Mouse (Mus musculus) thymus, postnatal 14 days (tissue): ENCODE results near the gene Nynrin.

Experiments
- DNase-seq: peaks from one replicate; pipeline ENCODE4 v3.0.0; 2021

Gene Nynrin

DNA sequence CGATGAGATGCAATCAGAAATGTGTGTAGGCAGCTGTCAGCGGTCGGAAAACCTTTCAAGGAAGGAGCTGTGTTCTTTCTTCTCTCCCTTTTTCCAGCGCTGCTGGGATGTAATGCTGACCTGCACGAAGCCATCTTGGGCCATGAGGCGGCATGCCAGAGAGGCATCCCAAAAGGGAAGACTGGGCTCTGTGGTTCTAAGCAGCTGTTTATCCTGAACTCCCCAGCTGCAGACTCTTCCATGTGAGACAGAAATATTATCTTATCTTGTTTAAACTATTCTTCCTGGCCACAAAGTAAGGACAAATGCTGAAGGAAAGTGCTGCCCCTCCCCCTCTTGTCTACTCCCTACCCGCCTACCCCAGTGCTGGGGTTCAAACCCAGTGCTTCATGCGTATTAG, 27.2 kb downstream of the Nynrin start:
- DNase-seq = no peak

- no peak for DNase-seq
Measured at GRCm38 (mm10) chr14:55882171-55882641, 28.4 kb downstream of the Nynrin start.

DNA sequence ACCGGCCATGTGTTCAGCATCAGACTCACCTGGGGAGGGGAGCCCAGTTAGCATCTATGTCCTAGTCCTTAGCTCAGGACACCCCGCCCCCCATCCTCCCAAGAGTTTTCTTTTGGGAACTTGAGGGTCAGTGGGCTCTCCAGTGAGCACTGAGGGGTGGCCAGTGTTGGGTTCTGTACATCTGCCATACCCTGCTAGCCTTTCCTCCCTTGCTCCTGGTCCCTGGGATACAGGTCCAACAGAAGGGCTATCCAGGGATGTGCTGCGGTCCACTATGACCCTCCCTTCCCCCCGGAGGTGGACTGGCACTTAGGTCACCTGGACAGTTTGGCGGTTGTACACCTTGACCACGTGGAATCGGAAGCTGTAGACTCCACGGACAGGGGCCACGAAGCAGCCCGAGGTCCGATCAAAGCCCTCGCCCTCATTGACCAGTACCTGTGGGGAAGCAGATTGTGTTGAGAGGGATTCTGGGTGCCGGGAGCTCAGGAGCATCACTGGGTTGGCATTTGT, 29.4 kb downstream of the Nynrin start:
- no peak for DNase-seq

GRCm38 (mm10) chr14:55883663-55884062, 29.9 kb downstream of the Nynrin start:
- no peak for DNase-seq

DNA sequence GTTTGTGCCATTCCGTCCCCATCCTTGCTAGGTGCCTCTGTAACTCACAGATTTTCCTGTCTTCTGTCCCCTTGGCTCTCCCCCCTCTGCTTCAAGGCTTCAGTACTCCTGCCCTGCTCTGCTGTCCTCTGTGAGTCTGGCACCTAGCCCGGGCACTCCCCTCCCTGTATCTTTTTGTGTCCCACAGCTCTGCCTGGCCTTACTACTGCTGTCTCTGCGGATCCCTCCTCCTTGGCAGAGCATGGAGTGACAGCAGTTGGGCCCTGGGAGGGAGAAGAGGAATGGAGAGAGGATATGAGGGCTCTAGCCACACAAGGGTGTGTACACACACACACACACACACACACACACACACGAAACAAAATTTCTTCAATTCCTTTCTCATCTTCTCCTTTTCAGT, 30.4 kb downstream of the Nynrin start, which contains the start of gene Cbln3:
Cbln3 (minus strand) TSS at position 227 of the 400 bp plus-strand sequence.
- no peak for DNase-seq

GRCm38 (mm10) chr14:55884713-55885113, 30.9 kb downstream of the Nynrin start, which contains the start of gene Khnyn:
TSS of gene Khnyn (plus strand) at chr14:55884947.
- DNase-seq = peak; percentile 75

DNA sequence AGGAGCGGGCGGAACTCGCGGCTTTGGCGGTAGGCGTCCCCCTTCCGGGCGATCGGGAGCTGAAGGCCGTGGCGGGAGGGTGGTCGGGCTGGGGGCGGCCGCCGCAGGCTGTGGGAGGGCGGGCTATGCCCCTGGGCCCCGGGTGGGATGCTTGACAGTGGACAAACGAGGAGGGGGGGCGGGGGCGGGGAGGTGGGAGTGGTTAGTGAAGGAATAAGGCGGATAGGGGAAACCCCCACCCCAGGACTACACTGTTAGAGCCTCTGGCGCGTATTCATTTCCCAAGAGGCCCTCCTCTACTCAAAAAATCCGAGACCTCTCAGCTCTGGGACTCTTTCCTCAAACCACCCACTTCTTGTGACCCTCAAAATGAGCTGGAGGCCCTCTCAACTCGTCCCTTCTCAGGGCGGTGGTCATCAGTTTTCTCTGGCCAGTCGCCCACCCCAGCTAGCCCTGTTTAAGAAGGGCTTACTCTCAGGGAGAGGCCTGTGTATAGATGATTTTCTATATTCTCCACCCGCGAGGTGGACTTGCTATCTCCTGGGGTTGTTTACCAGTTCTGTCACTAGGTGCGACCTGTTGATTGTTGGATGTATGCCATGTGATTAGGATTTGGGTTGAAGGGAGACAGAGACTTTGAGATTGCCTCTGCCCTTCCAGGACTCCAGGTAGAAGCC, 31.4 kb downstream of the Nynrin start:
- DNase-seq = no peak

GRCm38 (mm10) chr14:55885791-55886271, 32.0 kb downstream of the Nynrin start:
- peak; percentile 67 for DNase-seq

GRCm38 (mm10) chr14:55886571-55887382, 33.0 kb downstream of the Nynrin start:
- no peak for DNase-seq

- DNase-seq = no peak
Measured at GRCm38 (mm10) chr14:55897671-55898070, 43.9 kb downstream of the Nynrin start.

DNA sequence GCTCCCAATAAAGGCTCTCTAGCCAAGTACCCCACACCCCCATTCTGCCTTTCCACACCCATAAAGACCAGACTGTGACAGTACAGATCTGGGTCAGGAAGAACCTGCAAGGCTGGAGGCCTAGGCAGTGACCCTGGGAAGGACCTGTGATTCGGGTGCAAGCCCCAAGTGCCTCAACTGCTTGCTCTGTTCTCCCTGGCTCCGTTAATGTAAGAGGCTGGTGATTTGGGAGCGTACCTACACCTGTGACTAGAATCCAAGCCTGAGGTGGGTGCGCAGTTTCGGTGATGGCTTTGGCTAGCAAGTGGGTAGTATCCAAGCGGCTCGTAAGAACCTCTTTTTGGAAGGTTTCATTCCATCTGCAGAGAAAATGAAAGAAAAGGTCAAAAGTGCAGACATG, 45.1 kb downstream of the Nynrin start:
- DNase-seq = no peak

GRCm38 (mm10) chr14:55899701-55900413, 46.0 kb downstream of the Nynrin start, which contains the start of gene Sdr39u1:
TSS of gene Sdr39u1 (minus strand) at chr14:55900293.
- DNase-seq = peak; percentile 90

- DNase-seq = no peak
Measured at GRCm38 (mm10) chr14:55900414-55900755, 46.6 kb downstream of the Nynrin start.

- no peak for DNase-seq
Measured at GRCm38 (mm10) chr14:55905518-55905917, 51.7 kb downstream of the Nynrin start.

DNA sequence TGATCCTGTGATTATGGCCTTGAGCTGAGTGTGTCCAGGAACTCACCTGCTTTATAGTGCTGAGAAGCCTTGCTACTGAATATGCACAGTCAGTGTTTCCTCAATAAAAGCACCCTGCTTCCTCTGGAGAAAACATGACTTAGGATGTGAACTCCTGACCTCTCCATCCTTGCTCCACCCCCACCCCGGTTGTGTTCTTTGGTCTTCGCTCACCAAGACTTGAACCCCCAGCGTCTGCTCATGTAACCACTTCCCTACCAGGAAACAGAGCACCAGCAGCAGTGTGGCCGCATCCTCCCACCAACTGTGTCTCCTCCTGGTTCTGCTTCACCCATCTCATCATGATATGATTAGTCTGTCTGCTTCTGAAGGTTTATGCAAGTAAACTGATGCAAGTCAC, 59.6 kb downstream of the Nynrin start:
- peak; percentile 35 for DNase-seq

DNA sequence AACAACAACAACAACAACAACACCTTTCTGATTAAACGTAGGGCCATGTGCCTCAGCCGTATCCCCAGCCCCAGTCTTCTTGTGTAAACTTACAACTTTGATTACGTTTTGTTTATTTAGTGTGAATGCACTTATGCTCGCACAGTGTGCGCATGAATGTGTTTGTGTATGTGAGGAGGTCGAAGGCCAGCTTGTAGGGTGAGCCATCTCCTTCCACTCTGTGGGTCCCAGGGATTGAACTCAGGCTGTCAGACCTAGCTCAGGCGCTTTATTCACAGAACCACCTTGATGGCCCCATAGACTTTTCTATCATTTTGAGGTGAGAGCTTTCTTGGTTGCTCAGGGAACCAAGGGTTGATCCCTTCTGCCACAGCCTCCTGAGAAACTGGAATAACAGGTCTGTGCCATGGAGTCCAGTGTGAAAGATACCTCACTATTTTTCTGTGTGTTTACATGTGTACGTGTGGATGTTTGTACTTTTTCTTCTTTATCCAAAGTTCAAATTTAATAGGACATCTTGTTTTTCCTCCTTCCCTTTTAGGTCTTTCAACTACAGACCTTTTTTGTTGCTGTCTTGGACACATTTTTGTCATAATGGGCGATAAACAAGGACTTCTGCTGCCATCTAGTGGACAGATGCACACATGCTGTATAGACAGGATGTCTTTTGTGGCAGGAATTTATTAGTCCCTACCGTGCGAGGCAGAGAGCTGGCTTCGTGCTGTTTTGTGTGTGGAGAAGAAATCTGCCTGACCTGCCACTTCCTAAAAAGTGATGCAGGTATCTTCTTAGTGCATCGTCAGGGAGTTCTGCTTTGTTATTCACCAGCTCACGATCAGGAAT, 64.7 kb downstream of the Nynrin start:
- peak; percentile 78 for DNase-seq

- DNase-seq = no peak
Measured at GRCm38 (mm10) chr14:55922475-55923232, 68.8 kb downstream of the Nynrin start.
